Mouse (Mus musculus): ENCODE measurements around the gene Camp. TPM values are rescaled to one million over a fixed set of nuclear protein-coding genes. Genes with fewer than 3 reads are reported as not detected.

Camp gene
- polyA plus RNA-seq, 1 experiment from 2014 or later = 0.25 TPM

Small RNA genes lying within 50 kb of the gene (microRNA-seq; reads per million reads assigned to microRNA genes)
- 6.4 reads per million, percentile 25 among the genes with 10 or more reads in this experiment for gene Mir7089

Other genes with a start within 250 kb of the Camp start
- not detected in 2 replicates for gene Fbxw24, start 223.6 kb downstream of the Camp start, polyA plus RNA-seq (2014; fragmentation: Nextera tagmentation; extraction: Ambion mirVana)
- gene Fbxw25, start 185.0 kb downstream of the Camp start, polyA plus RNA-seq (2014; fragmentation: Nextera tagmentation; extraction: Ambion mirVana) = not detected in 2 replicates
- gene Fbxw18, start 146.9 kb downstream of the Camp start, polyA plus RNA-seq (2014; fragmentation: Nextera tagmentation; extraction: Ambion mirVana) = not detected in 2 replicates
- 0.07 TPM in 1 of 2 replicates, not detected in the other for gene Fbxw26, start 103.5 kb downstream of the Camp start, polyA plus RNA-seq (2014; fragmentation: Nextera tagmentation; extraction: Ambion mirVana)
- not detected in 2 replicates for gene Fbxw27, start 58.9 kb downstream of the Camp start, polyA plus RNA-seq (2014; fragmentation: Nextera tagmentation; extraction: Ambion mirVana)
- gene Spink8, start 37.3 kb downstream of the Camp start, polyA plus RNA-seq (2014; fragmentation: Nextera tagmentation; extraction: Ambion mirVana) = not detected in 2 replicates
- 96.6 and 98.4 TPM in 2 replicates for gene Nme6, start 16.9 kb downstream of the Camp start, polyA plus RNA-seq (2014; fragmentation: Nextera tagmentation; extraction: Ambion mirVana)
- gene Cdc25a, start 26.0 kb upstream of the Camp start, polyA plus RNA-seq (2014; fragmentation: Nextera tagmentation; extraction: Ambion mirVana) = 33.6 and 36.9 TPM in 2 replicates
- 80.1 and 81.4 TPM in 2 replicates for gene Map4, start 81.8 kb upstream of the Camp start, polyA plus RNA-seq (2014; fragmentation: Nextera tagmentation; extraction: Ambion mirVana)